Mouse (Mus musculus) embryonic facial prominence, embryonic 13.5 days (tissue): Measurements from ENCODE around the gene Pcdh15. TPM values are rescaled to one million over a fixed set of nuclear protein-coding genes. Genes with fewer than 3 reads are reported as not detected.

Experiments
- ATAC-seq: fragments of 200-750 bp; cut with Nextera tagmentation; 2 replicates; pipeline ENCODE4 v1.8.0; 2017; ENCODE audit warnings: low read depth; ENCODE audit not compliant: insufficient number of reproducible peaks, insufficient read depth, low FRiP score, low TSS enrichment
- H3K27ac ChIP-seq: fragments of 300-500 bp; sonication (generic); 2 replicates; pipeline ENCODE4 v1.5.1; 2015; ENCODE audit warnings: moderate library complexity, mild to moderate bottlenecking, inconsistent platforms
- H3K27me3 ChIP-seq: fragments of 300-500 bp; sonication (generic); 2 replicates; pipeline ENCODE4 v1.6.1; 2015; ENCODE audit warnings: mild to moderate bottlenecking, inconsistent platforms
- H3K36me3 ChIP-seq: fragments of 300-500 bp; sonication (generic); 2 replicates; pipeline ENCODE4 v1.6.1; 2015; ENCODE audit warnings: mild to moderate bottlenecking, inconsistent platforms
- H3K4me1 ChIP-seq: fragments of 300-500 bp; sonication (generic); 2 replicates; pipeline ENCODE4 v1.6.1; 2015; ENCODE audit warnings: inconsistent platforms
- H3K4me2 ChIP-seq: fragments of 300-500 bp; sonication (generic); 2 replicates; pipeline ENCODE4 v1.6.1; 2015; ENCODE audit warnings: moderate library complexity, mild to moderate bottlenecking, inconsistent platforms
- H3K4me3 ChIP-seq: fragments of 300-500 bp; sonication (generic); 2 replicates; pipeline ENCODE4 v1.5.1; 2015; ENCODE audit warnings: mild to moderate bottlenecking, inconsistent platforms
- H3K9ac ChIP-seq: fragments of 300-500 bp; sonication (generic); 2 replicates; pipeline ENCODE4 v1.6.1; 2015; ENCODE audit warnings: mild to moderate bottlenecking, inconsistent platforms
- H3K9me3 ChIP-seq: fragments of 300-500 bp; sonication (generic); 2 replicates; pipeline ENCODE4 v1.6.1; 2016; ENCODE audit warnings: inconsistent platforms
- WGBS: fragments of 180-500 bp; shearing (Covaris S2); methylation state at CpG from one replicate; pipeline ENCODE4 v1.1.7; 2015; ENCODE audit warnings: mixed read lengths; 5-methylcytosine and 5-hydroxymethylcytosine counted together
- polyA plus RNA-seq: library from polyadenylated mRNA; unstranded; fragments of >200 nt; fragmentation: Nextera tagmentation; extraction: Ambion mirVana; gene quantifications from 2 replicates; pipeline ENCODE4 v1.2.1, GENCODE M21; 2015

Pcdh15 gene
- polyA plus RNA-seq, 1 experiment from 2014 or later, result 6.4 TPM

DNA sequence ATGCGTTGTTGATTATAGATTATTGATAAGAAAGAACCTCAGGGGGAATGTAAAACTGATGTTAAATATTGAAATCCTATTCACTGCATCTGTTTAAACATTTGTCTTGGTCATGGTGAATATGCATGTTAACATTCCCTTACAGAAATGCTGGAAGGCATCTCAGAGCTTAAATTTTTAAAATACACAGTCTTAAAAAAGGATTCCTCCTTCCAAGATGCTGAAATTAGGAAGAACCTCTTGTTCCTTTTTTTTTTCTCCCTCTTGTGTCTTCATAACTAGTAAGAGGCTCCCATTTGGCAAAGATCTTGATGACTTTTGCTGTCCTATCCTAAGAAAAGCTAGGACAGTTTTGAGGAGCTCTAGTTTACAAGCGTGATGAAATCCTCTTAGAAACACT, 284.9 kb downstream of the Pcdh15 start:
- Histone ChIP-seq H3K9ac (no peak overlapping the region), H3K27me3 (no peaks in the 10 kb centered on the region), H3K27ac (no peak overlapping the region), H3K4me2 (no peak overlapping the region), H3K4me1 (no peaks in the 10 kb centered on the region), H3K9me3 (no peaks in the 10 kb centered on the region), H3K4me3 (no peak overlapping the region), H3K36me3 (no peaks in the 10 kb centered on the region)
- 79% methylated on average over 2 of the region's 2 CpGs for WGBS
- no peak for ATAC-seq

DNA sequence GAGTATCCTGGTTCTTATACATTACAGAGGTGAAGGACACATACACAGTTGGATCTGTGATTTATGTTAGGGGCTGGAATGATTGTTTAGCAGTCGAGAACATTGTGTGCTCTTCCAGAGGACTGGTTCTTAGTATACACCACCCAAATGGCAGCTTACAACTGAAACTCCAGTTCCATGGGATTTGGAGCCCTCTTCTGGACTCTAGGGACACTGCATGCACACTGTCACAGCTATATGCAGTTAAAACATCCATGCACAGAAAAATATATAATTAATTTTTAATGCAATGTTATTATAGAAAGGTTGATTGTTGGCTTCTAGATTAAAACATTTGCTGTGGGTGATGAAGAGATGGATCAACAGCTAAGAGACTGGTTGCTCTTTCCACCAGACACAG, 301.3 kb downstream of the Pcdh15 start:
- Histone ChIP-seq H3K36me3 (no peaks in the 10 kb centered on the region), H3K4me3 (no peak overlapping the region), H3K9me3 (no peaks in the 10 kb centered on the region), H3K27ac (no peak overlapping the region), H3K4me1 (no peaks in the 10 kb centered on the region), H3K9ac (no peak overlapping the region), H3K27me3 (no peaks in the 10 kb centered on the region), H3K4me2 (no peak overlapping the region)
- no peak for ATAC-seq
- 72% methylated on average over 1 of the region's 1 CpGs for WGBS

DNA sequence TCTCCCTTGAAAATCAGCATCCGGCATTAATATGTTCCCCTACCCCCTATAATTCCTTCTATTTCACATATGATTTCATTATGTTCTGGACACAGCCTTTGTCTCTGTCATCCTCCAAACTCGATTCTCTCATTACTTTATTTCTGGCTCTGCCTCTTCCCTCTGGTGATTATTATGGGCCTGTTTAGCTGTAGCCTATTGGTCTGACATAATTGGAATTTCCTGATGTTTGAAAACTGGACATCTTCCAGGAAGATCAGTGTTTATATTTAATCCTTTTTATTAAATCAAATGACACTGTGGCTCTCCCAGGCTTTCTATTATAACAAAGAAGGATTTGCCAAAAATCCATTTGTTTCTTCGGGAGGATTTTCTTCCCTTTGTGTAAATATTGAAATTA, 326.3 kb downstream of the Pcdh15 start:
- WGBS, result 58% methylated on average over 3 of the region's 3 CpGs
- ATAC-seq, result no peak

DNA sequence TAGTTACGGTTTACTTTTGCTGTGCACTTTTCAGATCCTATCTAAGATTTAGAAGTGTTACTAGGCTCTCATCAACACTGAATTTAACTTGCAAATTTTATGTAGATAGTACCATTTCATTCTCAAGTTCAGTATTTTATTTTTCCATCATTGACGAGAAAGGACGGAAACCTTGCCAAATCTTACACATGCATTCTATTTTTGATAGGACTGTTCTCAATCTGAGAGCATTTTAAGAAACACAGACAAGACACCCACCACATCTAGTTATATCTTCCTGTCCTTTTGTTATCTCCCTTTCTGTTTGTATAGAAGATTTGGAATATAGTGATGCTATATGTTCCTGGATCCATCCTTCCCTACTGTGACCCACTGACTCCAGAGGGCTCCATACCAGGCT, 332.2 kb downstream of the Pcdh15 start:
- Histone ChIP-seq H3K27me3 (no peaks in the 10 kb centered on the region), H3K36me3 (no peaks in the 10 kb centered on the region), H3K9ac (no peak overlapping the region), H3K9me3 (no peaks in the 10 kb centered on the region), H3K4me2 (no peak overlapping the region), H3K27ac (no peak overlapping the region), H3K4me1 (no peaks in the 10 kb centered on the region), H3K4me3 (no peak overlapping the region)
- 84% methylated on average over 3 of the region's 3 CpGs for WGBS
- ATAC-seq, result no peak

More for the DNA sequence above, 326.3 kb downstream of the Pcdh15 start:
- H3K4me3 ChIP-seq, result no peak overlapping the region
- no peaks in the 10 kb centered on the region for H3K27me3 ChIP-seq
- H3K4me1 ChIP-seq, result no peaks in the 10 kb centered on the region
- H3K9me3 ChIP-seq, result no peaks in the 10 kb centered on the region
- no peak overlapping the region for H3K27ac ChIP-seq
- H3K4me2 ChIP-seq, result no peak overlapping the region
- no peak overlapping the region for H3K9ac ChIP-seq
- H3K36me3 ChIP-seq, result no peaks in the 10 kb centered on the region

DNA sequence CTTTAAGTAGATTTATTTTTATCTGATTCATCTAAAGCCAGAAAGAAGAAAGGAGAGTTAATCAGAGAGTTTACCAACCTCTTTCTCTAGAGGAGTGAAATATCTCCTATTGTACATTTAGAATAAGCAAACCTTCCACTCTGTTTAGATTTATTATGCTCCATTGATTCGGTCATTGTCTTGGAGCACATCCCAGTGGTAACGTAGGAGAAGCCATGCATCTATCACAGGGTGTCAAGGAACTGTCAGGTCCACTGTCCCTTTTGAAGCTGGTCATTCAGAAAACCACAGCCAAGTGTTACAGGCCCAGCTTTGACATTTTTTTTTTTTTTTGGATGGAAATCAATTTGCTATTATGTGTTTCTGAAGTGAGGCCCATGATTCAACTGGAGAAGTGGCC, 384.9 kb downstream of the Pcdh15 start:
- no peaks in the 10 kb centered on the region for H3K27me3 ChIP-seq
- 86% methylated on average over 2 of the region's 2 CpGs for WGBS
- H3K4me2 ChIP-seq, result no peak overlapping the region
- H3K9me3 ChIP-seq, result no peaks in the 10 kb centered on the region
- no peak overlapping the region for H3K9ac ChIP-seq
- no peak overlapping the region for H3K4me3 ChIP-seq
- H3K36me3 ChIP-seq, result no peaks in the 10 kb centered on the region
- ATAC-seq, result no peak
- no peak overlapping the region for H3K27ac ChIP-seq
- no peaks in the 10 kb centered on the region for H3K4me1 ChIP-seq

DNA sequence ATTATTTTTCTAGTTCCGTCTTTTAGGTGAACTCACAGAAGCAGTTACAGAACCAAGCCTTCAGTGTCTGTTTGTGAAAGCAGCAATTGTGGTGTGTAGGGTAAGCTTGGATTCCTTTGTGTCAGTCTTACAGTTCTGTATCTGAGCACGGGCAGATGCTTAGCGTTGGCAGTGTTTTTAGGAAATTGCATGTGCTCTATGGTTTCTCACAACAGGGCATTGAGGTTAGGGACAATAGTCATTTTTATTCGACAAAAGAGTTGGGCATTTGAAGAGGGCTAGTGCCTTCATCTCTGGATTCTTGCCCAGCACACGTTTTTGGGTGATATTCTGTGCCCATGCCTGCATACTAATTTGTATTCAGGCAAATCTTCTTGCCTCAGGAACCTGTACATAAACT, 392.5 kb downstream of the Pcdh15 start:
- Histone ChIP-seq H3K27me3 (no peaks in the 10 kb centered on the region), H3K27ac (no peak overlapping the region), H3K9me3 (no peaks in the 10 kb centered on the region), H3K4me3 (no peak overlapping the region), H3K36me3 (no peaks in the 10 kb centered on the region), H3K4me1 (no peaks in the 10 kb centered on the region), H3K9ac (no peak overlapping the region), H3K4me2 (no peak overlapping the region)
- ATAC-seq, result no peak
- WGBS, result 72% methylated on average over 5 of the region's 5 CpGs

DNA sequence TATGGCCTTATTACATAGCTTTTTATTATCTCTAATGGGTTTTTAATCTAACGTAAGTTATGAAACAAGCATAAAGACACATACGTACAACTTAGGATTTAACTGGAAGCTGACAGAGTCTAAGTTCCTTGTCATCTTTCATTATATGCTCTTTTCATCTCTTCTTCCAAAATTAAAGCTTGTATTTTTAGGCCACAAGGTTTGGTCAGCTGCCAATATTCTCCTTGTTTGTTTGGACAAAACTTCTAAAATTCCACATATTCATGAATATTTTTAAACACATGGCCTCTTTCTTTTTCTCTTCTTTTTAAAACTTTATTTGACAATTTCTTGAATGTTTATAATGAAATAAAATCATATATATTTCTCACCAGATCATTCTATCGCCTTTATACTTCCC, 415.7 kb downstream of the Pcdh15 start:
- no peaks in the 10 kb centered on the region for H3K4me1 ChIP-seq
- H3K4me3 ChIP-seq, result no peak overlapping the region
- no peak overlapping the region for H3K9ac ChIP-seq
- H3K9me3 ChIP-seq, result no peaks in the 10 kb centered on the region
- no peak for ATAC-seq
- no peaks in the 10 kb centered on the region for H3K36me3 ChIP-seq
- WGBS, result 78% methylated on average over 3 of the region's 3 CpGs
- H3K4me2 ChIP-seq, result no peak overlapping the region
- no peaks in the 10 kb centered on the region for H3K27me3 ChIP-seq
- H3K27ac ChIP-seq, result no peak overlapping the region

DNA sequence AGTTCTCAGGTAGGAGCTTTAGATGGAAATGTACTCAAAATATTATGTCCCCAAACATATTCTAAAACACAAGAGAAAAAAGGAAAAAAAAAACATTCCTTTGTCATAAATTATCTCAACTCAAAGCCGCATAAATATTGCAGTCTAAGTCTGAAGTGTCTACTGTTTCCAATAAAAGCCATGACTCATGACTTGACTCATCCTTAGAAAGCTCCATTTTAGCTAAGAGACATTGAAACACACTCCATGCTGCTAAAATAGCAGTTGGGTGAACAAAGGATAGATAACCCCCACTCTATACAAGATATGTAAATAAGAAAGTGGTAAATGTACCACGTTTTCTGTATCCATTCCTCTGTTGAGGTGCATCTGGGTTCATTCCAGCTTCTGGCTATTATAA, 416.6 kb downstream of the Pcdh15 start:
- no peak for ATAC-seq
- 75% methylated on average over 2 of the region's 2 CpGs for WGBS
- no peak overlapping the region for H3K27ac ChIP-seq
- H3K9ac ChIP-seq, result no peak overlapping the region
- H3K9me3 ChIP-seq, result no peaks in the 10 kb centered on the region
- H3K4me1 ChIP-seq, result no peaks in the 10 kb centered on the region
- no peak overlapping the region for H3K4me3 ChIP-seq
- no peaks in the 10 kb centered on the region for H3K36me3 ChIP-seq
- no peak overlapping the region for H3K4me2 ChIP-seq
- no peaks in the 10 kb centered on the region for H3K27me3 ChIP-seq

DNA sequence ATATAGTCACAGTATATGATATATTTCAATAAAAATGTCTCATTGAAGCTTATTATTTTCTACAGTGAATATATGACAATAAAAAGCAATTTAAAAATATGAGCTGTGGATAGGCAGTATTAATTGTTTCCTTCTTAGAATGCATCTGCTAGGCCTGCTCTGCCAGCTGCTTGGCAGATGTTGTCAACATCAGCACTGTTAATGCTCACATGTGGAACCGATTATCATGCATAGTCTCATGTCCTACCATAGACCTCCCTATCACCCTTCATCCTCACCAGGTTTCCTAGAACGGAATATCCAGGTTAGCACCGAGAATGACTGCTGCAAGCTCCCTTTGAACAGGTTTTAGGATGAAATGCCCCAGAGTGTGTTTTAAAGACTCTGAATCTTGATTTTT, 420.3 kb downstream of the Pcdh15 start:
- no peak overlapping the region for H3K4me3 ChIP-seq
- H3K9ac ChIP-seq, result no peak overlapping the region
- no peak overlapping the region for H3K27ac ChIP-seq
- no peaks in the 10 kb centered on the region for H3K27me3 ChIP-seq
- 53% methylated on average over 3 of the region's 3 CpGs for WGBS
- H3K4me1 ChIP-seq, result no peaks in the 10 kb centered on the region
- H3K4me2 ChIP-seq, result no peak overlapping the region
- H3K36me3 ChIP-seq, result no peaks in the 10 kb centered on the region
- H3K9me3 ChIP-seq, result no peaks in the 10 kb centered on the region
- ATAC-seq, result no peak

DNA sequence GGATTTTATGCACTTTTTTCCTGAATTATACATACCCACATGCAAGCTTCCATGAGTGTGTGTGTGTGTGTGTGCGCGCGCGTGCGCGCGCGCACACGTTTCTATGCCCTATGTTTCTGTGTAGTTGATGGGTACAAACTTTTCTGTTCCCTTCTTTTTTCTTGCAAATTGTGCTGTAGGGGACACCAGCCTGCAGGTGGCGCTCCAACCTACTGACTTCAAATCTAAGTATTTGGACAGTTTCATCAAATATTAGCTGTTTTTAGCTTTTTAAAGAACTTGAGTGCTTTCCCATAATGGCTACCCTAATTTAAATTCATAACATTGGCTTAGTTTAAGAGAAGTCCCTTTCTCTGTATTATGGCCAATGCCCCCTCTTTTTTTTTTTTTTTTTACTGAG, 453.7 kb downstream of the Pcdh15 start:
- 92% methylated on average over 10 of the region's 10 CpGs for WGBS
- Histone ChIP-seq H3K36me3 (no peaks in the 10 kb centered on the region), H3K9ac (no peak overlapping the region), H3K9me3 (no peaks in the 10 kb centered on the region), H3K27ac (no peak overlapping the region), H3K4me2 (no peak overlapping the region), H3K4me1 (no peaks in the 10 kb centered on the region), H3K4me3 (no peak overlapping the region), H3K27me3 (no peaks in the 10 kb centered on the region)
- no peak for ATAC-seq

DNA sequence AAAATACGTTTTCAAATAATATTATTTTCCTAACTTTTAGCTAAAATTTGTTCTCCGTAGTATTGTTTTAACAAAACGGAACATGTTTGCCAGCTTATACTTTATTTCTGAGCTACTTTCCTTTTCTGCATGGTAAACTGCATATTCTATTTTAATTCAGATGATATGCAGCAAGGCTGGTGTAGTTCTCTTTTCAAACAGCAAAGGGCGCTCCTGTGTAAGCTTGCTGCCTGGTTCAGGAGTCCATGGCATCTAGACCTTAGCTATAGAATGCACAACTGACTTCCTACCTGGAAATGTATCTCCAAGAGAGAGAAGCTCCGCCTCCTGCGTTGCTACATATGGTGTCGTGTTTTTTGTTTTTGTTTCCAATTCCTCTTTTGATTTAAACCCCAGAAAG, 465.1 kb downstream of the Pcdh15 start:
- no peak overlapping the region for H3K4me3 ChIP-seq
- no peak overlapping the region for H3K4me2 ChIP-seq
- no peaks in the 10 kb centered on the region for H3K36me3 ChIP-seq
- no peaks in the 10 kb centered on the region for H3K4me1 ChIP-seq
- no peaks in the 10 kb centered on the region for H3K9me3 ChIP-seq
- no peak for ATAC-seq
- H3K9ac ChIP-seq, result no peak overlapping the region
- 71% methylated on average over 7 of the region's 7 CpGs for WGBS
- no peak overlapping the region for H3K27ac ChIP-seq
- H3K27me3 ChIP-seq, result no peaks in the 10 kb centered on the region

DNA sequence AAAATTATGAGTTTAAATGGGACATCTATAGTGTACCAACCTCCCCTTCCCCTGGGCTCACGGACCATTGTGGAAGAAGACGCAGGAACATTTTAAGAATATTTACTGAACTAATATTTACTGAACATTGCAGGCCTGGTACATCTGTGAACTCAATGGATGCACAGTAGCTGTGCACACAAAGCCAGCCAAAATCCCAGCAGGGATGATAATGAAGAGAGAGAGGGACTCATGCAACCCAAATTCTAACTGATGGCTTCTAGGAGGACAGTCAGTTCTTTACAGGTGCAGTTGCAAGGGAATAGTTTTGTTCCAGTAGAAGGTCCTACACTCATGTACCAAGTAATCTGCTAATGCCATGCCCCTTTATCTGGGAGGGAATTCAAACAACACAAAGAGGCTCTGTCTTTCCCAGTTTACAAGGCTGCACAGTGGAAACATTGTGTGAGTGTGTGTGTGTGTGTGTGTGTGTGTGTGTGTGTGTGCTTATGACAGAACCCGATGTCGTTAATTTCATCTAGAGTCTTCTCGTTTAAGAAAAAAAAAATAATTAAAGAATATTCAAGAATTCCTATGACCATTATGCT, 475.7 kb downstream of the Pcdh15 start:
- no peak overlapping the region for H3K4me3 ChIP-seq

DNA sequence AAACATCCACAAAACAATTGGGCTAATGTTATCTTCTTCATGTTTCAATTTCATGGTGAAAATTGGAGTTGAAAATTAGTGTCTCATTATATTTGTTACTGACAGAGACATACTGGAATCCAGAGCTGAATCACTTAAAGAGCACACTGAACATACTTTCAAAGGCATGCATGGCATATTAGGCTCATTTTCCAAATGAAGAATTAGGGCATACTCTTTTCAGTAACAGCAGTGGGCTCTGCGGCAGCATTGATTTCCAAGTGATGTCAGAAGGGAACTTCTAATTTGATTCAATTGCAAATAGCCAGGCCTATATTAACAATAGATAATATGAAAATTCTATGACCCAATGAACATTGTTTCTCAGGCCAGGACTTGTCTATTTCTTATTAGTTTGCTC, 568.4 kb downstream of the Pcdh15 start:
- Histone ChIP-seq H3K4me2 (no peak overlapping the region), H3K4me1 (no peaks in the 10 kb centered on the region), H3K9ac (no peak overlapping the region), H3K9me3 (no peaks in the 10 kb centered on the region), H3K4me3 (no peak overlapping the region), H3K36me3 (no peaks in the 10 kb centered on the region), H3K27me3 (no peaks in the 10 kb centered on the region), H3K27ac (no peak overlapping the region)
- no peak for ATAC-seq
- WGBS, result 77% methylated on average over 1 of the region's 1 CpGs

More for the DNA sequence above, 475.7 kb downstream of the Pcdh15 start:
- Histone ChIP-seq H3K36me3 (no peaks in the 10 kb centered on the region), H3K9ac (no peak overlapping the region), H3K4me1 (no peaks in the 10 kb centered on the region), H3K27me3 (no peaks in the 10 kb centered on the region), H3K27ac (no peak overlapping the region), H3K9me3 (no peaks in the 10 kb centered on the region), H3K4me2 (no peak overlapping the region)
- no peak for ATAC-seq
- 92% methylated on average over 5 of the region's 5 CpGs for WGBS
